Mouse (Mus musculus) intestine, postnatal 0 days (tissue): ENCODE data around the gene Sec61a2. TPM values are rescaled to one million over a fixed set of nuclear protein-coding genes. Genes with fewer than 3 reads are reported as not detected.
A peak's percentile ranks its signal among the peaks of the same experiment; 100 is the strongest.

Experiments
- ATAC-seq: fragments of 200-750 bp; cut with Nextera tagmentation; 2 replicates; pipeline ENCODE4 v1.8.0; 2017; ENCODE audit warnings: mild to moderate bottlenecking, moderate TSS enrichment, moderate library complexity
- H3K27ac ChIP-seq: fragments of 300-500 bp; sonication (generic); 2 replicates; pipeline ENCODE4 v1.5.1; 2014; ENCODE audit warnings: mild to moderate bottlenecking, low read depth, low read length, moderate library complexity
- H3K27me3 ChIP-seq: fragments of 300-500 bp; sonication (generic); replicated peaks from 2 replicates; pipeline ENCODE4 v1.6.1; 2014; ENCODE audit warnings: low read length, mixed read lengths; ENCODE audit not compliant: control insufficient read depth, insufficient read depth
- H3K36me3 ChIP-seq: fragments of 300-500 bp; sonication (generic); 2 replicates; pipeline ENCODE4 v1.6.1; 2014; ENCODE audit warnings: mild to moderate bottlenecking, moderate library complexity; ENCODE audit not compliant: control insufficient read depth, insufficient read depth
- H3K4me1 ChIP-seq: fragments of 300-500 bp; sonication (generic); replicated peaks from 2 replicates; pipeline ENCODE4 v1.6.1; 2014; ENCODE audit warnings: antibody characterized with exemption, low read length, mixed read lengths; ENCODE audit not compliant: control insufficient read depth, insufficient read depth
- H3K4me2 ChIP-seq: fragments of 300-500 bp; sonication (generic); replicated peaks from 2 replicates; pipeline ENCODE4 v1.6.1; 2014; ENCODE audit warnings: low read depth, mild to moderate bottlenecking, moderate library complexity
- H3K4me3 ChIP-seq: fragments of 300-500 bp; sonication (generic); 2 replicates; pipeline ENCODE4 v1.5.1; 2014; ENCODE audit warnings: low read depth, low read length
- H3K9ac ChIP-seq: fragments of 300-500 bp; sonication (generic); 2 replicates; pipeline ENCODE4 v1.6.1; 2014; ENCODE audit warnings: mild to moderate bottlenecking, low read depth, low read length
- H3K9me3 ChIP-seq: fragments of 300-500 bp; sonication (generic); 2 replicates; pipeline ENCODE4 v1.6.1; 2016; ENCODE audit warnings: mixed run types; ENCODE audit not compliant: control insufficient read depth
- CTCF ChIP-seq: sonication (generic); IDR thresholded peaks from 2 replicates; pipeline ENCODE4 v1.5.1; 2016; ENCODE audit warnings: low read depth, mild to moderate bottlenecking, control low read depth, antibody characterized with exemption, moderate library complexity
- WGBS: fragments of 180-500 bp; shearing (Covaris S2); extraction: QIAGEN DNeasy Blood & Tissue Kit; methylation state at CpG from one replicate; pipeline ENCODE4 v1.1.7; 2014; 5-methylcytosine and 5-hydroxymethylcytosine counted together
- polyA plus RNA-seq: library from polyadenylated mRNA; unstranded; fragments of >200 nt; fragmentation: Nextera tagmentation; extraction: Ambion mirVana; gene quantifications from 2 replicates; pipeline ENCODE4 v1.2.1, GENCODE M21; 2015

Sec61a2 gene
- polyA plus RNA-seq, 1 experiment from 2014 or later = 17.5 TPM

- no peak overlapping the region for H3K4me3 ChIP-seq
- H3K9ac ChIP-seq = no peak overlapping the region
- H3K36me3 ChIP-seq = no peaks in the 10 kb centered on the region
- no peak overlapping the region for H3K27ac ChIP-seq
- peaks cover 3% of the 10 kb centered on the region; the same call in 1 of the 2 replicates for H3K4me1 ChIP-seq
- 0 out of 2 replicates have a peak, but pooled peaks have one; percentile 47 for ATAC-seq
- no peaks in the 10 kb centered on the region for H3K27me3 ChIP-seq
- no peak for TF ChIP-seq CTCF
- no peaks in the 10 kb centered on the region for H3K9me3 ChIP-seq
- 60% methylated on average over 5 of the region's 5 CpGs for WGBS
- H3K4me2 ChIP-seq = no peak overlapping the region
Observed at GRCm38 (mm10) chr2:5929793-5930192, 34.6 kb upstream of the Sec61a2 start.

DNA sequence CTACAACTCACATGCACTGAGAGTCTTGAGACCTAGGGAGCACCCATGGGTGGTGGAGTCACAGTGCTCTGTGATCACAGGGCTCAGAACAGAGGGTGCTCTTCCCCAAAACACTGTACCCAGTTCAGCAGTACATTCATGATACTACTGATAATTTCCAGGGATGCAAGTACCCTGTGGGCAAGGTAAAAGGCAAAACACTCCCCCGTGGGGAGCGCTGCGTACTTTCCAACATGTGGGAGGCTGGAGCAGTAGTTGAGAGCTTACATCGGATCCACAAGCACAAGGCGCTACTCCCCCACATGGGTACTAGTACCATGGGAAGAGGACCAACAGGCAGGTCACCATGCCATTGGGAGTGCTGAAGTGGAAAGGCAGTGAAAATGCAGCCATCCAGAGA, 32.2 kb upstream of the Sec61a2 start:
- no peaks in the 10 kb centered on the region for H3K27me3 ChIP-seq
- no peak overlapping the region for H3K27ac ChIP-seq
- no peak overlapping the region for H3K4me3 ChIP-seq
- no peaks in the 10 kb centered on the region for H3K9me3 ChIP-seq
- H3K36me3 ChIP-seq = no peaks in the 10 kb centered on the region
- no peak for TF ChIP-seq CTCF
- WGBS = 96% methylated on average over 5 of the region's 5 CpGs
- peaks cover 3% of the 10 kb centered on the region; the same call in 1 of the 2 replicates for H3K4me1 ChIP-seq
- no peak overlapping the region for H3K9ac ChIP-seq
- no peak for ATAC-seq
- H3K4me2 ChIP-seq = no peak overlapping the region

GRCm38 (mm10) chr2:5923786-5924185, 28.6 kb upstream of the Sec61a2 start:
- no peak for TF ChIP-seq CTCF
- no peaks in the 10 kb centered on the region for H3K36me3 ChIP-seq
- no peak overlapping the region for H3K4me2 ChIP-seq
- H3K4me1 ChIP-seq = no peaks in the 10 kb centered on the region
- H3K27ac ChIP-seq = no peak overlapping the region
- H3K27me3 ChIP-seq = no peaks in the 10 kb centered on the region
- 83% methylated on average over 9 of the region's 9 CpGs for WGBS
- no peaks in the 10 kb centered on the region for H3K9me3 ChIP-seq
- no peak overlapping the region for H3K9ac ChIP-seq
- ATAC-seq = no peak
- no peak overlapping the region for H3K4me3 ChIP-seq

DNA sequence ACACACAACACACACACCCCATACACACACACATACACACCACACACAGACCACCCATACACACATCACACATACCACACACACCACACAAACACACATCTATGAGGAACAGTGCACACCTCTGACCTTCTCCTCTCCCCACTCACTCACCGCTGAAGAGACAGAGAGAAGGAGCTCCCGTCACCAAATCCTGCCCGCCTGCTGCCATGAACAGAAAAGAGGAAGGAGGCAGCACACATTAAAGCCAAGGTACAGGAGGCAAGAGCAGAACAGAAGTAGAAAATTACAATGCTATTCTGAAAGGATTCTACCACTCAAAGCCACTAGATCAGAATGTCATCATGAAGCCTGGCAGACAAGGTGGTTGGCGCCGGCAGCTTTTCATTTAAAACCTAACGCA, 27.6 kb upstream of the Sec61a2 start:
- Histone ChIP-seq H3K4me1 (no peaks in the 10 kb centered on the region), H3K36me3 (no peaks in the 10 kb centered on the region), H3K27ac (no peak overlapping the region), H3K9ac (no peak overlapping the region), H3K9me3 (no peaks in the 10 kb centered on the region), H3K27me3 (no peaks in the 10 kb centered on the region), H3K4me3 (no peak overlapping the region), H3K4me2 (no peak overlapping the region)
- TF ChIP-seq CTCF = no peak
- no peak for ATAC-seq
- 93% methylated on average over 6 of the region's 6 CpGs for WGBS

DNA sequence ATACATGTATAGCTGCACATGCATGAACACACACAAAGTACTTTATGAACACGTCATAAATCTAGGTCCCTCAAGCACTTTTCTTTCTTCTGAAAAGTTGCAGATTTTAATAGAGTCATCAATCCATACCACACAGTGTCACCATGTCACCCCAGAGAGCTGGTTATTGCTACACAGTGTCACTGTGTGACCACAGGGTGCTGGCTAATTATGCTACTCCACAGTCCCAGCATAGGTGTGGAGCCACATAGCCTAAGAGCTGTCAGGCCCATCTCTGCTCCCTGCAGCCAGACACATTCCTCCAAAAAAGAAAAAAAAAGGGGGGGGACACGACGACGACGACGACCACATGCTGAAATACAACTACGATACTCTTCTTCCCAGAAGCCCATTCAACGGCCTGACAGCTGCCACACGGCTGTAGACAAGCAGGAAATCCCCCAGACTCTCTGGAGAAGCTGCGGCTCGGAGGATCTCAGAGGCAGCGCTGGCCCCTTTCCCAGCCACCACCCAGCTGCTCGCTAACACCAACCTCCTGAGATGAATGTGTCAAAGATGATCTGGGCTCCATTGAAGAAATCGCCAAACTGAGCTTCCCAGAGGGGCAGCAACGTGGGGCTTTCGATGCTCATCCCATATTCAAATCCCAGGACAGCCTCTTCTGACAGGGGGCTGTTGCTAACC, 16.2 kb upstream of the Sec61a2 start:
- Histone ChIP-seq H3K36me3 (no peaks in the 10 kb centered on the region), H3K27ac (no peak overlapping the region), H3K9me3 (no peaks in the 10 kb centered on the region), H3K9ac (no peak overlapping the region), H3K4me3 (no peak overlapping the region), H3K4me1 (no peaks in the 10 kb centered on the region), H3K4me2 (no peak overlapping the region), H3K27me3 (no peaks in the 10 kb centered on the region)
- 67% methylated on average over 16 of the region's 16 CpGs for WGBS
- ATAC-seq = no peak
- no peak for TF ChIP-seq CTCF

- Histone ChIP-seq H3K27me3 (no peaks in the 10 kb centered on the region), H3K4me2 (no peak overlapping the region), H3K4me1 (no peaks in the 10 kb centered on the region), H3K36me3 (no peaks in the 10 kb centered on the region), H3K27ac (no peak overlapping the region), H3K9me3 (no peaks in the 10 kb centered on the region), H3K4me3 (no peak overlapping the region), H3K9ac (no peak overlapping the region)
- TF ChIP-seq CTCF = peak; percentile 80
- no peak for ATAC-seq
- 68% methylated on average over 3 of the region's 3 CpGs for WGBS
Observed at GRCm38 (mm10) chr2:5906625-5907024, 11.4 kb upstream of the Sec61a2 start.
